Mouse (Mus musculus): ENCODE measurements around the gene Zfc3h1.

DNA sequence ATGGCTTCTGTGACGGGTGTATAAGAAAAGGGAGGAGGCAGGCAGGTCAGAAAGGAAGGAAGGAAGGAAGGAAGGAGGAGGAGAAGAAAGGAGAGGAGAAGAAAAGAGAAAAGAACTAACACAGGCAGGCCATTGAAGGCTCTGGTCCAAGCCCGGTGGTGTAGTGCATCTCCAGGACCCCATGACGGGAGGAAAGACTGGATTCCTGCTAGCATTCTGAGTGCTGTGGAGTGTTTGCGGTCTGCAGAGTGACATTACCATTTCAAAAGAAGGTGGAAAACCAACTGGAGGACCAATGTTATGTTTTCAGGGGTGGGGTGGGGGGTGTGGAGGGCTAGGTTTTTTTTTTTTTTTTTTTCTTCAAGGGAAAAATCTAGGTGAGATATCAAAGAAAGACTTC is 37.2 kb downstream of the Zfc3h1 start:
- TF ChIP-seq POLR2AphosphoS5 (IDR thresholded peaks at IDR 0.05; ENCODE audit: insufficient replicate concordance, low read depth, low read length) (no peak), CTCF (IDR thresholded peaks at IDR 0.05; ENCODE audit: low read depth, low read length) (no peak)
